Mouse (Mus musculus) fat pad, adult 2 months (tissue): ENCODE measurements at regions not wholly inside any gene's neighbourhood (a gene's known extent, or its start where the extent isn't known, plus 50 kb on each side); places are given as distances from the start of the nearest gene placed in this dataset.

ENCODE experiments used
- DNase-seq: peaks from one replicate; pipeline ENCODE4 v3.0.0-alpha.2; 2011; ENCODE audit warnings: low read depth, low spot score; ENCODE audit errors: extremely low read depth

GRCm38 (mm10) chr8:46411877-46412625 lies 58.8 kb upstream of the Acsl1 start:
- no peak for DNase-seq

DNA sequence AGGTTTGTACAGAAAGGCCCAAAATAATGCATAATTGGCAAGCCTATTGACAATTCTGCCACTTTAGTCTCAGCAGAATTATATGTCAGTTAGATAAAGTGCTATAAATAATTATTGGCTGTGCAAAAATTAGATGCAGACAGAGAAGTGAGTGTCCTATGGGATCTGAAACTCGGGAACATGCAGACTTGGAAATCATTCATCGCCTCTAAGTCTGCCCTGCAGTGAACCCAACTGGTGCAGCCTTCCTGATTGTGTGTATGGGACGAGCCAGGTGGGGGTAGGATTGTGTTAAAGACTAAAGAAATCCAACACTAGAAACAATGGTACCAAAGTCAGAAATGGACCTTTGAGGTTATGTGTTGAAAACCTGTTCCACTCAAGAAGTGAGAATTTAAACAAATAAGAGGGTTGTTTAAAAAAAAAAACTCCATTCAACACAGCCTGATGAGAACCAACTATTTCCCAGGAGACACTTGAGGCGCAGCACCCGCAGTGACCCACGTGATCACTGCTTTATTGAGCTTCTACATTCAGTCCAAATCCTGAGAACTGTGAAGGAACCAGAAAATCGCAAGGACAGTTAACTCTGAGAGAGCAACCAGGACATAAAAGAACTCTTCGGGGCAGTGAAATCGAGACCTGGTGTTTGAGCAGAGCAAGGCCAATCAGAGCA lies 57.4 kb upstream of the Acsl1 start:
- no peak for DNase-seq

DNA sequence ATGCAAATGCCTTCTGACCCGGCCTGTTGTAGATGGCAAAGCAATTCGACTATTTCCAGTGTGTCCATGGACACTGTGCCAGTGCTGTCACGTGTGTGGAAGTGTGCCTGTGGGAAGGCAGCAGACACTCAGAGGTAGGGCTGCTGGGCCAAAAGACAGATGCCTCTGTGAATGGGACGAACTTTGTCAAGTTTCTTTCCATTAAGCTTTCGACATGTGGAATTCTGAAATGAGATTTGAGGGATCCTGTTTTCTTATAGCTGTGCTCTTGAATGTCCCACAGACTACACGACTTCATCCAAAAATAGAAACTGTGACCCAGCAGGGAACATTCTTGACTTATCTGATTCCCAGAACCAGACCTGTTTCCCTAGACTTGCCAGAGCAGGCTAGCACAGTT lies 56.0 kb upstream of the Acsl1 start:
- no peak for DNase-seq

GRCm38 (mm10) chr8:46419402-46419801 lies 51.4 kb upstream of the Acsl1 start:
- peak; percentile 68 for DNase-seq

DNA sequence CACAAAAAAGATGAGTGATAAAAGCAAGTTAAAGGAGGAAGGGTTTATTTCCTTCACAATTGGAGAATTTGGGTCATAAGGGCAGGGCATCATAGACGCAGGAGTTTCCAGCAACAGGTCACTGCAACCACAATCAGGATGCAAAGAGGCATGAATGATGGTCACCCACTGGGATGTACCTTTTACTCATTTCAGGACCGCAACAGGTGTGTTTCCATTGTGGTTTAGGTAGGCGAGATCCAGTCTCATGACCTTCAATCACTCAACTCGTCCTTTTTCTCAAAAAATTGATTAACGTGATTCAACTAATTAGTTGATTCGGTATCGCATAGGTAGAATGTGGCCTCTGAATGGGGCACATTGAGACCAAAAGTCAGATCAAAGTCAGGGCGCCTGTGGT lies 50.4 kb upstream of the Acsl1 start:
- DNase-seq: no peak
